Mouse (Mus musculus) inflammation-experienced regulatory T-cells, adult 6 months (primary cell): ENCODE results near the gene Mrln. TPM values are rescaled to one million over a fixed set of nuclear protein-coding genes. Genes with fewer than 3 reads are reported as not detected.
"Not testable (repeated sequence)": the region's sequence is repeated elsewhere in the genome, so short reads cannot be mapped to it uniquely, and the experiment has no call there.

Source experiments
- ATAC-seq: one replicate; pipeline ENCODE4 v1.8.0; 2017
- polyA plus RNA-seq, 3 experiments: library from polyadenylated mRNA; unstranded; fragments of 100-300 nt; shearing (Covaris generic); gene quantifications; one replicate each; pipeline ENCODE4 v1.2.1; 2017

Mrln gene
- polyA plus RNA-seq, 3 experiments from 2014 or later, result not detected

DNA sequence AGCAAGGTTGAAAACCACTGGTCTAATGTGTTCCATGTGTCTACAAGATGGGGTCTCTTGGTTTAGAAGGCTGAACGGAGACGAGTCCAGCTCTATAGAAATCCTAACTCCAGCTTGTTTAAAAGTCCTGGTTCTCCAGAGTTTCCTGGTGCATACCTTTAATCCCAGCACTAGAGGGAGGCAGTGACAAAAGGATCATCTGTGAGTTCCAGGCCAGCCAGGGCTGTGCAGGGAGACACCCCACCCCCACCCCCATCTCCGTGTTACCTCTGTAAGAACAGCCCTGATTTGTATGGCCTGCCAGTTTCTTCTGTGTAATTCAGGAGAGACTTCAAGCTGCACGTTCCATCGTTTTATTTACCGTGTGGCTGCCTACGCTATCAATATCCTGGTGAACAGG lies 8.7 kb upstream of the Mrln start:
- no peak for ATAC-seq

DNA sequence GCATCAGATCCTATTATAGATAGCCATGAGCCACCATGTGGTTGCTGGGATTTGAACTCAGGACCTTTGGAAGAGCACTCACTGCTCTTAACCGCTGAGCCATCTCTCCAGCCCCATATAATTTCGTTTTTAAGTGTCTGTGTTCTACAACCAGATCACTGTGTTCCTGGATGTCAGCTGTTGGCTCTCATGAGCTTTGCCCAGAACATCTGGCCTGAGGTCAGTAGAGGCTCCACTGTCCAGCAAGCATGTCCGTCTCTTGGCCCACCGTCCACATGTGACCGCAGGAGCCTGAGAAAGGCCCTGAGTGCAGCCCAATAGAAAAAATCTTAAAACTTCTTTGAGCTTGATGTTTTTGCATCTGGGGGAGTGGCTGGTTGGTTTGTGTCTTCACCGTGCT lies 7.8 kb upstream of the Mrln start:
- ATAC-seq, result no peak

DNA sequence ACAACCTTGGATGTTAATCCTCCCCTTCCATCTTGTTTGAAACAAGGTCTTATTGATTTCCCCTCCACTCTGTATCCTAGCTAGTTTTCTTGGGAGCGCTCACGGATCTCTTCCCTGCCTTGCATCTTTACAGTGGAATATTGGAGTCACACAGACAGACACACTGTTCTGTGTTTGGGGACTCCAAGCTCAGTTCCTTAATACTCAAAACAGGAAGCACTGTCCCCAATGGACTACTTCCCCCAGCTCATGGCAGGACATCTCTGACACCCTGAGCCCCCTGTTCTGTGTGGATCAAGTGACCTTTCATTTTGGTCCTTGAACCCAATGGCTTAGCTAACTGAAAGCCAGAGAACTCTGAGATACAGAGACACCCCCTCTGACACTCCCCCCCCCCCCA lies 6.9 kb upstream of the Mrln start:
- no peak for ATAC-seq

DNA sequence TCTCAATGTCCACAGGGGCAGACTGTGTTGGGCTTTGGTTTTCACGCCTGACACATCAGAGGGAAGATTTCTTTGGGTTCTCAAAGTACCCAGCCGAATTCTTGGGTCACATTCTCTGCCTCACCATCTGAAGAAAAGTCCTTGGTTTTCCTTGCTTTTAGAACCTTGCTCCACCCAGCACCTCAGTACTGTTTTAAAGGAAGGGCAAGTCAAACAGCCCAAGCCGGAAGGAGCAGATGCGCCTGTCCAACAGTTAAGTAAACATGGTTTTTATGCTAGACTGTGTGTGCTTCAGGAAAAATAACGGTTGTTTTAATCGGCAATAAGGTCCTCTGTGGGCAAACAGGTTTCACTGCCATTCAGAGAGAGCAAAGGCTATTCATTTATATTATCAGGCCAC lies 6.5 kb upstream of the Mrln start:
- ATAC-seq, result no peak

DNA sequence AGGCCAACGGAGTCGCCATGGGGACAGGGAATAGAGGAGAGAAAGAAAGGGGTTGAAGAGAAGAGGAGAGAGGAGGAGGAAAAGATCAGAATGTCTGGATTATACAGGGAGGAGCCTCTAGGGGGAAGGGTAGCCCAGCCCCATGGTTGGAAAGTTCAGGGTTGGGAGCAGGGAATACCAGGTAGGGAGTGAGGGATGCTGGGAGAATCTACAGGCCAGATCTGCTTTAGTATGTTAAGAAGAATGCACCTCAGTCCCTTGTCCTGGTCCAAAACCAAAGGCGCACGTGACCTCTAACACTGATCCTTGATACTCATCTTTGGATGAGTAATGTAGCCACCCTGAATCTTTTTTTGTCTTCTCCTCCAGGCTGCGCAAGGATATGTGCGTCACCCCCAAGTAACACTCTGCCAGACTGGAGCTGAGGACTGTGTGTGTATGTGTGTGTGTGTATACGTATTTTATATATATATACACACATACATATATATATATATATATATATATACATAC lies 5.5 kb upstream of the Mrln start:
- no peak for ATAC-seq

DNA sequence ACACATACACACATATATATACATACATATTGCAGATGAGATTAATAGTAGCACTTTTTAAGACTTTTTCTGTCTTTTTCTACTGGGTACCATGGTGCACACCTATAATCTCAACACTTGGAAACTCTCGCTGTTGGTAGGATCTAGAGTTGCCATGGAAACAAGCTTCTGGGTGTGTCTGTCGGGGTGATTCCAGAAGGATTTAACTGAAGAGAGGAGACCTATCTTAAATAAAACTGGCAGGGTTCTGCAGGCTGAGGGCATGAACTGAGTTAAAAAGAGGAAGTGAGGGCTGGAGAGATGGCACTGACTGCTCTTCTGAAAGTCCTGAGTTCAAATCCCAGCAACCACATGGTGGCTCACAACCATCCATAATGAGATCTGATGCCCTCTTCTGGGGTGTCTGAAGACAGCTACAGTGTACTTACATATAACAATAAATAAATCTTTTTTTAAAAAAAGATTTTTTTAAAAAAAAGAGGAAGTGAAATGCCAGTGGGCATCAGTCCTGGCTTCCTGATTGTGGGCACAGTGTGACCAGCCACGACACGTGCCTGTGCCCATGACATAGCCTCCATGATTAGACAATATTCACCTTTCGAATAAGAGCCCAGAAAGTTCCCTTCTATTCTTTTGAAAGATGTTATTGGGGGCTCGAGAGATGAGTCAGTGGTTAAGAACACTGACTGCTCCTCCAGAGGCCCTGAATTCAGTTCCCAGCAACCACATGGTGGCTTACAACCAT lies 4.8 kb upstream of the Mrln start:
- ATAC-seq, result no peak

DNA sequence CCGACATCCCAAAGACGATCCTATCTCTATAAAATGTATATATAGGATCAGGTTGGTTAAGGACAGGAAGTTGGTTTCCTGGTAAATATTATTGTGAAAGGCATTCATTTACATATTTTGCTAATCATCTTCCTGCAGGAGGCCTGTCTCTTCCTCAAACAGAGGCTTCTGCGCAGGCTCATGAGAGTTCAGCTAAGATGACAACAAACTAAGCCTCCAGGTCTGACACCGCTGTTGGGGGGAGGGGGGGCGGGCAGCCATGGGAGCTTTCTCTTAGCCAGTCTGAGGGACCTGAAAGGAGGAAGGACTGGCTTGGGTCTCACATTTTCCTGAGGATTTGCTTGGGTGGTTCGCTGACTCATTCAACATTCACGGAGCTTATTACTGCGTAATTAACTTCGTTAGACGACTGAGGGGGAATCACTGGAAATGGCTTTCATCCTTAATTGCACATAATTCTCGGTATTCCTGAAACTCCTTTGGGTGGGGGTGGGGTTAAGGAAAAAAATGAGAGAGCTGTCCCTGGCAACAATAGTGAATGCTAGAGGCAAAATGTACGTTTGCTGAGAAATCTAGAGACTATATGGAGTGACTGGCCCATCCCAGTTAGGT lies 3.5 kb upstream of the Mrln start:
- no peak for ATAC-seq

DNA sequence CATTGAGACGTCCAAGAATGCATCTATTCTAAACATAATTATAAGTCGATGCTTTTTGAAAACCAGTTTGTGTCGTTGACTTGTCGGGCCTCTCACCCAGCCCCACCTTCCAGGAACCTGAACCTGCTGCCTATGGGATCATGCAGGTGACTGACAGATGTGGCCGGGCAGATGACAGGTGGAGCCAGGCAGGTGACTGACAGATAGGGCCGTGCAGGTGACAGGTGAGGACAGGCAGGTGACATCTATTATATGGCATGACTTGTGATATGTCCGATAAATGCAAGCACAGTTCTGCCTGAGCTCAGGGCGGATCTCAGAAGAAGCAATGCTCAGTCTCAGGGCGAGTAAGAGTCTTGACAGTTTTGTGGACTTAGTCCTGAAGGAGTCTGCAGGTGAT lies 6.8 kb downstream of the Mrln start:
- ATAC-seq, result no peak

DNA sequence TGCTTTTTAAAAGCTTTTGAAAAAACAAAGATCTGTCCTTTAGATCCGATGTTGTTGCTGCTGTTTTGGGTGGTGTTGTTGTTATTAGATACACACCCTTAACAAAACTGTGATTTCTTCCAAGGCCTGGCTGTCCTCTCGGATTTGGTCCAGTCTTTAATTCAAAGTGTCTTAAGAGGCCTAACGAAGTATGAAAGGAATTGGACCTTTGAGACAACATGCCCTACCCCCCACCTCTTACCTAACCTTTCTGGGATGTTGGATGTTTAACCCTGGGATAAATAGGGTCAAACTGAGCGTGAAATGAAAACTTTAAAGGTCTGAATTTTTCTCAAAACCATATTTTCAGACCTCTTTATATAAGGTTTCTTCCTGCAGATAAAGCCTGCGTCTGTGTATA lies 16.5 kb downstream of the Mrln start:
- ATAC-seq, result no peak

DNA sequence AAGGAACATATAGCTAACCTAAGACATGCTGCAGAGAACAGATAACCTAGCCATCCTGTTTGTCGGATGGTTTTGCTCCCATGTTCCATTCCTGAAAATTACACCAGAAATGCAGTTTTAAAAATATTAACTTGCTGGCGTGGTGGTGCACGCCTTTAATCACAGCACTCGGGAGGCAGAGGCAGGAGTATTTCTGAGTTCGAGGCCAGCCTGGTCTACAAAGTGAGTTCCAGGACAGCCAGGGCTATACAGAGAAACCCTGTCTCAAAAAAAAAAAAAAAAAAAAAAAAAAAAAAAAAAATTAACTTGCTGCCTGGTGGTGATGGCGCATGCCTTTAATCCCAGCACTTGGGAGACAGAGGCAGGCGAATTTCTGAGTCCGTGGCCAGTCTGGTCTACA lies 17.8 kb downstream of the Mrln start:
- ATAC-seq, result not testable (repeated sequence)

DNA sequence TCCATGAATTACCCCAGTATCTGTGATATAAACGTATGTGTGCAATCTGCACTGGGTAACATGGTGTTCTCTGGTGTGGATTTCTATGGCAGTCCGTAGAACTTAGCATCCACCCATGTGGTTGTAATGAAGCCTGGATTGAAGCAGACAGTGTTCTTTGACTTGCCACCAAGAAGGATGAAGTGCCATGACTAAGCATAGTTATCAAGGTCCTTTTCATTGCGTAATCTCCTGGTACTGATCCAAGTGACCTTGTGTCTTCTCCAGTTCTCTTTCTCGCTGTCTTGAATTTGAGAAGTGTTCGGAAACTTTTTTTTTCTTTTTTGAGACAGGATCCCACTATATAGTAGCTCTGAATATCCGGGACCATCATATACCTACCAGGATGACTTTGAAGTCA lies 20.1 kb downstream of the Mrln start:
- ATAC-seq, result no peak

DNA sequence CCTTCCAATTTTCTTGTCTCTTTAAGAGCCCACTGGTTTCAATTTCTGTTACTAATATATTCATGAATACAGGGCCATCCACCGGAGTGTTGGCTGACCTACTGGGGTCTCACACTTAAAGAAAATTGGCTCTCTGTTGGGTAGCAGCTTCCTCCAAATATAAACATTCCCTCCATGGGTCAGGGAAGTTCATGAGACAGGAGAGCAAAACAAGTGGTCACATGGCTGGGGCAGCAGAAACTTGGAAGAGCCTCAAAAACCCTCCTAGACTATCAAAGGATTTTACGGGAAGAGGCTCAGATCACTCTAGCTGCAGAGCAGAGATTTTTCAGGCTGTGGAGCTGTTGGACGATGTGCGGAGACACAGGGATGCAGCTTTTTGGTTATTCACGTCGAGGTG lies 21.3 kb downstream of the Mrln start:
- no peak for ATAC-seq

DNA sequence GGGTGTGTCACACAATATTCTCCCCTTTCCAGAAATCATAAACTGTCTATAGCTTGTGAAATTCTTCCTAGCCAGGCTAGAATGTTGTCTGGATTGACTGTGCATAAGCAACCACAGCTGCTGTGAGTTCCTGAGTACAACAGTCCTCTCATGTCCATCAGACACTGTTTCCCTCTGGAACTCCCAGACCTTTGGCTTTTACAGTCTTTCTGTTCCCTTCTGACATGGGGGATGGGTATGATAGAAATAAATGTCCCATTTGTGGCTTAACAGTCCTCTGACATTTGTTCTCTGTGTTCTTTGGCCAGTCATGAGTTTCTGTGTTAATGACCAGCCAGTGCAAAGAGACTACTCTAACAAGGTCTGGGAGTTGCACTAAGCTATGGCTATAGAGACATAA lies 22.1 kb downstream of the Mrln start:
- no peak for ATAC-seq

DNA sequence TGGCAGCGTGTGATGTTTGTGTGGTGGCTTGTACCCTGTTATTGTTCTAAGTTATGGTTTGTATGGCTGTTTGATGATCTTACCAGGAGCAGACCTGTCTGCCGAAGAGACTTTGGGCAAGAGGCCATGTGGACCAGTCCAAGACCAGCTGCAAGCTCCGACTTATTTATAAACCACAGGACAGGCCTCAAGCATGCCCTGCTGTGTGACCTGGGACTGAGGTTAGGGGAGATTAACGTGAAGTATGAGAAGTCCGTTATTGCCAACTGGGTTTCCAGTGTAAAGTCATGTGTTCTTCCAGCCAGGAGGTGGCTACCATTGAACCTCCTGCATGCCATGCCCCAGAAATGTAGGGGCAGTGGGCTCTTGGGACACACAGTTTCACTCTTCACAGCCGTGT lies 25.9 kb downstream of the Mrln start:
- no peak for ATAC-seq

DNA sequence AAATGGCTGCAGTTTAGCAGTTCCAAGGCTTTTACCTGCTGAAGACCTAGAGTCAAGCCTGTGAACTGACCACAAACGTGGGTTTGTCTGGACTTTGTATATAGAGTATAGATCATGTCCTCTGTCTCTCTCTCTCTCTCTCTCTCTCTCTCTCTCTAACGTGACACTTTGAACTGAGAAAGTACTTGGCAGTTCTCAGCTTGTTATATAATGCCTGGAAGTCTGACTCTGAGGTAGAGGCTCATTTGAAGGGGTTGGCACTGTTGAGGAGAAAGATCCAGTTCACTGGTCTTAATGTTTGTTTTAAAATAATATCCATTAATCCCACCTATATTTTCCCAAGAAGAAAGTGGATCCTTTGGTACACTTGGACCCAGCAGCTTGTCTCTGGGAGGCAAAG lies 33.5 kb downstream of the Mrln start:
- ATAC-seq, result no peak

DNA sequence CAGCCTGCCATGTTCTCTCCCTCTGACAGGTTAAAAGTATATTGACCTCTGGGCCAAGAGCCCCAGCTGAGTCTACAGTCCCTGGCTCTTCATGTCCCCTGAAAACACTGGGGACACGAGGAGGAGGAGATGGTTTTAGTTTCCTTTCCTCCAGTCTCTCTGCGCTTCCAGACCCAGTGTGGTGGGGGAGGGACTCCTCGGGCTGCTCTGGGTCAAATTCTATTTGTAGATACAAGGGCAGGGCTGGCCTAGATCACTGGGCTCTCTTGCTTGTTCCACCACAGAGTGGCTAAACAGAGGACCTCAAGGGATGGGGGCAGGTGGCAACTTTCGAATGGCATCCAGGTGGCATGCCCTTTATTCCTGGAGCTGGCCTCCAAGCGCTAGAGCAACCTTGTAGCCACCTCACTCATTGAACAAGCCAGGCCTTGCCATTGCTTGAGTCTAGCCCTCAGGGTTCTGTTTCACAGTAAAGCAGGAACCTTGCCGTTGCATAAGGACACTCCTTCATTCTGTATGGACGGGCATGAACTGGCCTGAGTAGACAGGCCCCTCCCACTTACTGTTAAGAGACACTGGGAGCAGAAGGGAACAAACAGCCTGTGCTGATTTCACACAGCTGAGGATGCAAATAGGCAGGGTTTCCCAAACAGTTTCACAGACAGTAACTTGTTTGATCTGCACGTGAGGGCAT lies 38.4 kb downstream of the Mrln start:
- ATAC-seq, result no peak

DNA sequence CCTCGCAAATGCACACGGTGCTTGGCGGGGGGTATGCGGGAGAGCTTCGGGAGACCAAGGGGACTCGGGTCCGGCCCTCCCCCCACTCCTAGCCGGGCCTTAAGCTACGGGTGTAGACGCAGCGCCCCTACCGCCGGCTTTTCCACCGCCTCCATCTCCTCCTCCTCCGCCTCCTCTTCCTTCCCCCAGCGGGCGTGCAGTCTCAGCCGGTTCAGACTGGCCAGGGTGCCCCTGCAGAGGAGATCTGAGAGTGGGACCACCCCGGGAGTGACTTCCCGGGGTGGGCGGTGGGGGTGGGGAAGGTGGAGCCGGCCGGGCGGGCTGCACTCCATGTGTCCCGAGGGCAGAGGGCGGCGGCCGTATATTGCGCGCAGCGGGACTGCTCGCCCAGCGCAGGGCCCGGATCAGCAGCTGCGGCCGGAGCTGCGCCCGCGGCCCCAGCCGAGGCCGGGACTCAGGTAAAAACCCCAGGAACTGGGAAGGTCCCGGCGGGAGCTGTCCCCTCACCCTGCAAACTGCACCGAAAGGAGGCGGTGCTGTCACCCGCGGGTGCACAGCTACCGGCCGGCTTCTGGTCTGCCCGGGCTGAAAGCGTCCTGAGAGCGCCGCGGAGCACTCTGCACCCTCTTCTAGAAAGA lies 40.6 kb downstream of the Mrln start, which contains the start of gene Slc16a9:
TSS of gene Slc16a9 (plus strand) at position 180 of the 638 bp plus-strand sequence.
- no peak for ATAC-seq

DNA sequence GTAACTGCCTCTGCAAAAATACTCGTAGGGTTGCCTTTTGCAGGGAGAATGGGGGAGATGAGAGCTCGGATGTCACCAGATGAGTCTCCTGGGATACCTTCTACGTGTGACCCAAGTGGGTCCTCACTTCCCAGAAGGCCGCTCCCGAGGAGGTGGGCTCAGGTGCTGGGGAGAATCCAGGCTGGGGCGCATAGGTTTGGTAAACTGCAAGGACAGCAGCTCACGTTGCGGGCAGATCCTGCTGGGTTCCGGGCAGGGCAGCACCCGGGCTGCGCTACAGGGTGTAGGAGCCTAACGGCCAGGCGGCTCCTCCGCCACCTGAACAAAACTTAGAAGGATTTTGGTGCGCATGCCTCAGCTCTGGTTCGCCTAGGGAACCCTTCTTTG lies 41.1 kb downstream of the Mrln start:
- no peak for ATAC-seq

DNA sequence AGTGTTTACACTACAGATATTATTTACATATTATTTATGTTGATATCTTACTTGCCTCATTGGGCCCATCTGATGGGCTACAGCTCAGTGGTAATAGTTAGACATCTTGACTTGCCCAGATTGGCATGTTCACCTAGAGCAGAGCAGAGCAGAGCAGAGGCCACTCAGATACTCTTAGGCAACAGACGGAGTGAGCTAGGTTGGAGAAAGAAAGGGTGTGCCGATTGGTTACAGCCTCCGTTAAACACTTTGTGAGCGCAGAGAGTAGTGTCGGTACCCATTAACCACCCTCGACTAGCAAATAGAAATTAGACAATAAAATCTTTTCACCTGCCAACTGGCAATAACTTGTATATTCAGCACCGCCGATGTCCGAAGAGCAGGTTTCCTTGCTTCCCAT lies 41.6 kb downstream of the Mrln start:
- ATAC-seq, result no peak

DNA sequence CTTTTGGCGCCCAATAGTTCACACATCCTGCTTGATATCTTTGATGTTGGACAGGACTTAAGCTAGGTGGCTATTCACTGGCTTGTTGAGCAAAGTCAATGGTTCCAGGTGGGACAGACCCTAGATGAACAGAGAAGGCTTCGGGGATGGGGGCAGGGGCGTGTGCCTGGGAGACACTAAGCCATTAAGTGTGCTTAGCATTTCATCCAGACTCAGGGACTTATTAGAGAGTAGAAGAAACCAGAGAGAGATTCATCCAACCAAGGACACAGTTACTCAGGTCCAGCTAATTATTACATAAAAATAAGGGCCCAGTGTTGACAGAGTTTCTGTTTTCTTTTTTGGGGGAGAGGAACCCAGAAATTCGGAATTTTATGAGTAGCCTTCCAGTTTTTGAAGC lies 45.9 kb downstream of the Mrln start:
- ATAC-seq, result no peak

DNA sequence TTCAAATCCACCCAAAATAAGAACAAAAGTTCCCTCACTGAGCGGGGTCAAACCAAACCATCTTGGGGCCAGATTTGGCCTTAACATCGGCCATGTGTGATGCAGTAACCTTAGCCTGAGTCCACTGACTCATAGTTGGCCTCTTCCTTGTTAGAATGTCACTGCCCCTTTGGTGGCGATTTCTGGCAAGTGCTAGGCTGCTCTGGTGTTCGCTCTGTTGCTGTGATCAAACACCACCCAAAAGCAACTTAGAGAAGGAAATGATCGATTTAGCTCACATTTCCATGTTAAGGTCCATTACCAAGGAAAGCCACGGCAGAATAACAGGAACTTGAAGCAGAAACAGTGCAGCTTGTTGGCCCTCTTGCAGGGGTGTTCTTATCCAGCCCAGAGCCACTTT lies 46.3 kb downstream of the Mrln start:
- no peak for ATAC-seq

DNA sequence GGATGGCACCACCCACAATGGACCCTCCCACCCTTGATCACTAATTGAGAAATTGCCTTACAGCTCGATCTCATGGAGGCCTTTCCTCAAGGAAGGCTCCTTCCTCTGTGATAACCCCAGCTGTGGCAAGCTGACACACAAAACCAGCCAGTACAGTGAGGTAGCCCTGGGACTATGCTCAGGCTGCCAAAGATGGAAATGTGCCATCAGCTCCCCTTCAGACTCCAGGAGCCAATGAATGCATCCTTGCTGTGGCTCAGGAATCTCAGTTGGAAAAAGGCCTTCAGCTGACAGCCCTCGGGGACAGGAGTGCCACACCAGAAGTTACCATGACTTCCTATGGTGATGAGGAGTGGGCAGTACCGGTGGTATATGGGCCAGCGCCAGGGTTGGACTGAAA lies 50.2 kb downstream of the Mrln start:
- no peak for ATAC-seq

DNA sequence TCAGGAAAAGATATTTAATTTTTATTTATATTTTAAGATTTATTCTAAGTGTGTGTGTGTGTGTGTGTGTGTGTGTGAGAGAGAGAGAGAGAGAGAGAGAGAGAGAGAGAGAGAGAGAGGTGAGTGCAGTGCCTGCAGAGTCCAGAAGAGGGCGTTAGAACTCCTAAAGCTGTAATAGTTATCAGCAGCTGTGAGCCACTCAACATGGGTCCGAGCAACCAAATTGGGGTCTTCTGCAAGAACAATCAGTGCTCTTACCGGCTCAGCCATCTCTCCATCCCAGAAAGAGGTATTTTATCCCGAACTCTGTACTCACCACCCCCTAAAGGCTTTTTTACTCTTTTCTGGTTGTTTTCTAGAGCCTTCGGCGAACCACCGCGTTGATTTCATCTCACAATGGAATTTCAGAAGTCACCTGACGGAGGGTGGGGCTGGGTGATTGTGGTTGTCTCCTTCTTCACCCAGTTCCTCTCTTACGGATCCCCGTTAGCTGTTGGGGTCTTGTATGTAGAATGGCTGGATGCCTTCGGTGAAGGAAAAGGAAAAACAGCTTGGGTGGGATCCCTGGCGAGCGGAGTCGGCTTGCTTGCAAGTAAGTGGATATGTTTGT lies 51.2 kb downstream of the Mrln start:
- no peak for ATAC-seq
